Mouse (Mus musculus): Measurements from ENCODE around the gene Ugt1a9.
"Not testable (repeated sequence)": the region's sequence is repeated elsewhere in the genome, so short reads cannot be mapped to it uniquely, and the experiment has no call there.

Ugt1a9 gene

DNA sequence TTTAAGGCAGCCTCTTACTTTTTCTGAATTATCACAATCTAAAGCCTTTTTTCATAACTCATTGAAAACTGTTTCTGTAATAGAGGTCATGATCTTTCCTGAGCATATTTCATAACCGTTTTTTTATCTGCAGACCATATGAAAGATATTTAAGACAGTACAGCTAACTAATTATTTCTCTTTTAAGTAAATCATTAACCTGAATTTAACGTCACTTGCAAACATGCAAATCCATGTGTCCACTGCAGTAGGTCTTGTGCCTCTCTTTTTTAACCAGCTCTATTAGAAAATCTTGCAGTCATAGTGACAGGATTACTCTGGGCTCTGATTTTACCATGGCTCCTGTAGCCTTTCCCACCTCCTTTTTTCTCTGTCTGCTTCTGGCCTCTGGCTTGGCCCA is at the start of gene Ugt1a9:
Gene Ugt1a9 (plus strand): TSS at position 306 of the 400 bp plus-strand sequence.
- DNase-seq (ENCODE audit: low spot score in 2 of 2): no peak

DNA sequence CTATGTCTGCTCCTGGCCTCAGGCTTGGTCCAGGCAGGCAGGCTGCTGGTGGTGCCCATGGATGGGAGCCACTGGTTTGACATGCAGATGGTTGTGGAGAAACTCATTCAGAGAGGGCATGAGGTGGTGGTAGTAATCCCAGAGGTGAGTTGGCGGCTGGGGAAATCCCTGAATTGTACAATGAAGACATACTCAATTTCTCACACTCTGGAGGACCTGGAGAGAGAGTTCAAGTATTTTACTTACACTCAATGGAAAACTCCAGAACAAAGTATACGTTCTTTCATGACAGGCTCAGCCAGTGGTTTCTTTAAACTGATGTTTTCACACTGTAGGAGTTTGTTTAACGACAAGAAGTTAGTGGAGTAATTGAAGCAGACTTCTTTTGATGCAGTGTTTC is 45.4 kb upstream of the Ugt1a9 start:
- not testable (repeated sequence) for DNase-seq (ENCODE audit: low spot score in 2 of 2)

GRCm38 (mm10) chr1:88043044-88043443 is 27.6 kb upstream of the Ugt1a9 start:
- not testable (repeated sequence) for DNase-seq (ENCODE audit: low spot score in 2 of 2)

GRCm38 (mm10) chr1:88044832-88045437 is 25.7 kb upstream of the Ugt1a9 start:
- DNase-seq (ENCODE audit: low spot score in 2 of 2): not testable (repeated sequence)

GRCm38 (mm10) chr1:88047408-88047807 is 23.2 kb upstream of the Ugt1a9 start:
- DNase-seq (ENCODE audit: low spot score in 2 of 2): not testable (repeated sequence)

- DNase-seq (ENCODE audit: low spot score in 2 of 2): no peak
Observed at GRCm38 (mm10) chr1:88055088-88055487, 15.5 kb upstream of the Ugt1a9 start, which contains the start of gene Ugt1a10. Ugt1a10 (plus strand) TSS chr1:88055388.

DNA sequence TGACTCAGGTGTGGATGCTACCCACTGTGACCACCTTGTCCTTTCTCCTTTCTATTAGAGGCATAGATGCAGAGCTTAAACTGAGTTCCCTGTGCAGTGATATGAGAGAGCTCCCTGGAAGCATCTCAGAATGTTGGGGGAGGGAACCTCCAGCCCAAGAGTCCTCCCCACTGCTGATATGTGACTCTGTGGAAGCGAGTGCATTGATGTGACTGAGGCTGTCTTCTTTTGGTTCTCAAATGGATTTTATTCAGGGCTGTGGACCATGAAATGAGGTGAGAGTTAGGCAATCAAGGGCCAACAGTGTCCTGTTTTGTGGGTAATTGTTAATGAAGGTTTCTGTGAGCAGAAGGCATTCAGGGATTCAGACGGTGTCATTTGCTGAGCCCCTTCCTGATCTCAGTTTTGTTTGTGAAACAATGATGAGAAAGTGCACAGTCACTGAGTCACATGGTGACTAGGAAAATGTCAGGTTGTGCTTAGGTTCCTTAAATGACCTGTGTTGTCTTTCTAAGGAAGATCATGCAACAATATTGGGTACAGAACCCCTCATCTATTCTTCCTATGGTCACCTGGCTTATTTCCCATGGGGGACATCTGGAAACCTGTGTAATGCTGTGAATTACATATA is 4.0 kb upstream of the Ugt1a9 start:
- not testable (repeated sequence) for DNase-seq (ENCODE audit: low spot score in 2 of 2)

DNA sequence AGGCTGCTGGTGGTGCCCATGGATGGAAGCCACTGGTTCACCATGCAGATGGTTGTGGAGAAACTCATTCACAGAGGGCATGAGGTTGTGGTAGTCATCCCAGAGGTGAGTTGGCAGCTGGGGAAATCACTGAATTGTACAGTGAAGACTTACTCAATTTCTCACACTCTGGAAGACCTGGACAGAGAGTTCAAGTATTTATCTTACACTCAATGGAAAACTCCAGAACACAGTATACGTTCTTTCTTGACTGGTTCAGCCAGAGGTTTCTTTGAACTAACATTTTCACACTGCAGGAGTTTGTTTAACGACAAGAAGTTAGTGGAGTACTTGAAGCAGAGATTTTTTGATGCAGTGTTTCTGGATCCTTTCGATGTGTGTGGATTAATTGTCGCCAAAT is 302 bp downstream of the Ugt1a9 start:
- DNase-seq (ENCODE audit: low spot score in 2 of 2): no peak

- DNase-seq (ENCODE audit: low spot score in 2 of 2): no peak
Observed at GRCm38 (mm10) chr1:88074471-88074870, 3.9 kb downstream of the Ugt1a9 start.

DNA sequence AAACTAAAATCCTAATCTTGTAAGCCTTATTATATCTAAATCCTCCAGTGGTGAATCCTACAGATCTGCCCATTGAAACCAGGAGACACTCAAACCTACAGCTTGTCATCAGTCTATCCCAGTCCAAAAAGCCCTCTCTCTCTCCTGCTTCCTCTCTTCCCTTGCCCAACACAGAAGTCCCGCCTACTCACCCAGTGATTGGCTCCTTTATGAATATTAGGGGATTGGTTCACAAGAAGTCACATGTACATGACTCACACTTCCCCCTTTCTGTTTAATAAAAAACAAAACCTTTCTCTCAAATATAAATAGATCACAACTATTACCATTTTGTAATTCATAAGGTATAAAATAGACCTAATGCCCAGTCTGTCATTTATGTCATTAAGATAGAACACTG is 6.5 kb downstream of the Ugt1a9 start:
- no peak for DNase-seq (ENCODE audit: low spot score in 2 of 2)

GRCm38 (mm10) chr1:88081670-88082069 is 11.1 kb downstream of the Ugt1a9 start:
- DNase-seq (ENCODE audit: low spot score in 2 of 2): no peak

GRCm38 (mm10) chr1:88086125-88086524 is 15.5 kb downstream of the Ugt1a9 start:
- DNase-seq (ENCODE audit: low spot score in 2 of 2): no peak

- no peak for DNase-seq (ENCODE audit: low spot score in 2 of 2)
Observed at GRCm38 (mm10) chr1:88087513-88087912, 16.9 kb downstream of the Ugt1a9 start, which contains the start of gene Ugt1a8. Ugt1a8 (plus strand) TSS chr1:88087813.

DNA sequence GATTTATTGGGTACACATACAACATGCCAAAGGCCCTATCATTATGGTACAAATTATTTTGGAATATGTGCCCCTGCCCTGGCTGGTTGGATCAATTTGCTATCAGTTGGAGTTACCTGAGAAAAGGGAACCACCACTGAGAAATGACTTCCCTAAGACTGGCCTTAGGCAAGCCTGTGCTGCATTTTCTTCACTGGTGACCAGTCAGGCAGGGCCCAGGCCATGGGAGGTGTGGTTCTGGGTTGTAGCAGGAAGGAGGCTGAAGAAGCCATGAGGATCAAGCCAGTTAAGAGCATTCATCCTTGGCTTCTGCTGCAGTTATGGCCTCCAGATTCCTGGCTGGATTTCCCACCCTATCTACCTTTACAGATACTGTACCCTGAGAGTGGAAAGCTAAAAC is 21.7 kb downstream of the Ugt1a9 start:
- DNase-seq (ENCODE audit: low spot score in 2 of 2): no peak

DNA sequence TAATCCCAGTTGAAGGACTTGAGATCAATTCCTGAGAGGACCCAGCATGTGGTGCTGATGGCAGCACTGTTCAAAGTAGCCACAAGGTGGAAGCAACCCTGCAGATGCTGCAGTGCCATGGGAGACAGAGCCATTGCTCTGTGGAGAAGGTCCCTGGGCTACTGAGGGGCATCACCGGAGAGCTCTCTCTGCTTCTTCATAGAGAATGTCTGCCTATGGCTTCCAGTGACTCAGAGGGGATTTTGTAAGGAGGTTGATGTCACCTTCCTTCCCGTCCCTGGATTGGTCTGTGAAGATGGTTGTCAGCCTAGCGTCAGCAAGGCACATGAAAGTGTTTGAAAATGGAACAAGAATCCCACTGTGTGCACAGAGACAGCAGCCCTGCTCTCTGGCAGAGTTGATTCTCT is 23.7 kb downstream of the Ugt1a9 start:
- DNase-seq (ENCODE audit: low spot score in 2 of 2): not testable (repeated sequence)

GRCm38 (mm10) chr1:88094941-88095492 is 24.4 kb downstream of the Ugt1a9 start, which contains the start of gene Ugt1a7c:
Ugt1a7c (plus strand) TSS chr1:88095062.
- DNase-seq (ENCODE audit: low spot score in 2 of 2): no peak

- not testable (repeated sequence) for DNase-seq (ENCODE audit: low spot score in 2 of 2)
Observed at GRCm38 (mm10) chr1:88098546-88098945, 27.9 kb downstream of the Ugt1a9 start.

- DNase-seq (ENCODE audit: low spot score in 2 of 2): not testable (repeated sequence)
Observed at GRCm38 (mm10) chr1:88099691-88100090, 29.1 kb downstream of the Ugt1a9 start.

GRCm38 (mm10) chr1:88103019-88103418 is 32.4 kb downstream of the Ugt1a9 start, which contains the start of gene Ugt1a6b:
Ugt1a6b (plus strand) TSS chr1:88103252.
- DNase-seq (ENCODE audit: low spot score in 2 of 2): not testable (repeated sequence)

GRCm38 (mm10) chr1:88103697-88104468 is 33.3 kb downstream of the Ugt1a9 start:
- DNase-seq (ENCODE audit: low spot score in 2 of 2): not testable (repeated sequence)

DNA sequence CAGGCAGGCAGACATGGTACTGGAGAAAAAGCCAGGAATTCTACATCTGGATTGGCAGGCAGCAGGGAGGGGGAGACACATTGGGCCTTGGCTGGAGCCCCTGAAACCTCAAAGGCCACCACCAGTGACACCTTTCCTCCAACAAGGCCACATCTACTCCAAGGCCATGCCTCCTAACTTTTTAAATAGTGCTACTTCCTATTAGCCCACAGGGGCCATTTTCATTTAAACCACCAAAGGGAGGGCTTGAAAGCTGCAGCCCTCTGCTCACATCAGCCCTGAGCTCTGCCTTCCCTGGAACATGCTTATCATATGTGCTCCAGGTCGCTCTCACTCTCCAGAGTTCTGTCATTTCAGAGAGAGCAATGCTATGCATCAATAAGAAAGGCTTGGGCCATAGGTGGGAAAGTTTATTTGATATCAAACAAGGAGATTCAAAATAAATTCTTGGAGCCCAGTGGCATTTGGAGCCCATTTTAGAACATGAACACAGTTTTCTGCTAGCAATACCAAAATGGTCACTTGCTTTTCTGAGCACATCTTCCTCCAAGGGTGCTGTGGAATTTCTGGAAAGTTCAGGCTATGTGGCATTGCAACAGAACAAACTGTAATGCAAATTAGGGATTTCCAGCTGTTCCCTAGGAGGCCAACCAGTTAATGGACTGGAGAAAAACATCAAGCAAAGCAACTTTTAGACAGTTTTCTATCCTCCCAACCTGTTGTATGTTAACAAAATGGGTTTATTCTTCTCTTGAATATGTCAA is 34.2 kb downstream of the Ugt1a9 start:
- DNase-seq (ENCODE audit: low spot score in 2 of 2): no peak

All from left cerebral cortex, adult 9 months (tissue).